Mouse (Mus musculus) hindbrain, postnatal 0 days (tissue): ENCODE results near the gene Ech1. TPM values are rescaled to one million over a fixed set of nuclear protein-coding genes. Genes with fewer than 3 reads are reported as not detected.
A peak's percentile ranks its signal among the peaks of the same experiment; 100 is the strongest.

Experiments
- ATAC-seq: fragments of 200-750 bp; cut with Nextera tagmentation; 2 replicates; pipeline ENCODE4 v1.8.0; 2017; ENCODE audit warnings: mild to moderate bottlenecking, moderate TSS enrichment, moderate library complexity
- DNase-seq: peaks from one replicate; pipeline ENCODE4 v3.0.0-alpha.2; 2015; ENCODE audit warnings: low spot score
- H3K27ac ChIP-seq: fragments of 300-500 bp; sonication (generic); 2 replicates; pipeline ENCODE4 v1.5.1; 2014; ENCODE audit warnings: mild to moderate bottlenecking
- H3K27me3 ChIP-seq: fragments of 300-500 bp; sonication (generic); 2 replicates; pipeline ENCODE4 v1.6.1; 2014; ENCODE audit warnings: low read length, mixed read lengths; ENCODE audit not compliant: insufficient read depth
- H3K36me3 ChIP-seq: fragments of 300-500 bp; sonication (generic); 2 replicates; pipeline ENCODE4 v1.6.1; 2014; ENCODE audit warnings: low read length, mixed read lengths; ENCODE audit not compliant: insufficient read depth
- H3K4me1 ChIP-seq: fragments of 300-500 bp; sonication (generic); 2 replicates; pipeline ENCODE4 v1.6.1; 2014; ENCODE audit warnings: antibody characterized with exemption, low read length, mixed read lengths; ENCODE audit not compliant: insufficient read depth
- H3K4me2 ChIP-seq: fragments of 300-500 bp; sonication (generic); 2 replicates; pipeline ENCODE4 v1.6.1; 2014; ENCODE audit warnings: low read depth, mild to moderate bottlenecking, low read length, moderate library complexity, mixed read lengths
- H3K4me3 ChIP-seq: fragments of 300-500 bp; sonication (generic); 2 replicates; pipeline ENCODE4 v1.5.1; 2014; ENCODE audit warnings: low read length
- H3K9ac ChIP-seq: fragments of 300-500 bp; sonication (generic); replicated peaks from 2 replicates; pipeline ENCODE4 v1.6.1; 2014; ENCODE audit warnings: mild to moderate bottlenecking, low read length, moderate library complexity, mixed read lengths
- H3K9me3 ChIP-seq: fragments of 300-500 bp; sonication (generic); 2 replicates; pipeline ENCODE4 v1.6.1; 2016; ENCODE audit warnings: low read length, mixed read lengths
- CTCF ChIP-seq: IDR thresholded peaks from 2 replicates; pipeline ENCODE4 v1.5.1; 2016; ENCODE audit warnings: antibody characterized with exemption, control low read depth, low read depth
- WGBS: fragments of 180-500 bp; shearing (Covaris S2); extraction: QIAGEN DNeasy Blood & Tissue Kit; methylation state at CpG from one replicate; pipeline ENCODE4 v1.1.7; 2014; 5-methylcytosine and 5-hydroxymethylcytosine counted together
- polyA plus RNA-seq: library from polyadenylated mRNA; unstranded; fragments of >200 nt; fragmentation: Nextera tagmentation; extraction: Ambion mirVana; gene quantifications from 2 replicates; pipeline ENCODE4 v1.2.1, GENCODE M21; 2015
- total RNA-seq: library from RNA; depleted of rRNA; stranded (reverse); fragments of >200 nt; gene quantifications from 2 replicates; pipeline ENCODE4 v1.2.3, GENCODE M21; 2014

Gene Ech1
- total and polyA plus RNA-seq, 2 experiments from 2014 or later, result 122 to 131 TPM

GRCm38 (mm10) chr7:28802846-28803588, 22.0 kb upstream of the Ech1 start:
- H3K36me3 ChIP-seq, result no peaks in the 10 kb centered on the region
- no peak for TF ChIP-seq CTCF
- 12% methylated on average over 10 of the region's 10 CpGs for WGBS
- ATAC-seq (no peak), DNase-seq (no peak)
- H3K4me2 ChIP-seq, result no peak overlapping the region
- H3K4me1 ChIP-seq, result peaks cover 5% of the 10 kb centered on the region
- no peaks in the 10 kb centered on the region for H3K27me3 ChIP-seq
- H3K27ac ChIP-seq, result peak overlapping the region; percentile 64; the same call in 1 of the 2 replicates
- H3K9ac ChIP-seq, result no peak overlapping the region
- H3K9me3 ChIP-seq, result no peaks in the 10 kb centered on the region
- H3K4me3 ChIP-seq, result no peak overlapping the region

DNA sequence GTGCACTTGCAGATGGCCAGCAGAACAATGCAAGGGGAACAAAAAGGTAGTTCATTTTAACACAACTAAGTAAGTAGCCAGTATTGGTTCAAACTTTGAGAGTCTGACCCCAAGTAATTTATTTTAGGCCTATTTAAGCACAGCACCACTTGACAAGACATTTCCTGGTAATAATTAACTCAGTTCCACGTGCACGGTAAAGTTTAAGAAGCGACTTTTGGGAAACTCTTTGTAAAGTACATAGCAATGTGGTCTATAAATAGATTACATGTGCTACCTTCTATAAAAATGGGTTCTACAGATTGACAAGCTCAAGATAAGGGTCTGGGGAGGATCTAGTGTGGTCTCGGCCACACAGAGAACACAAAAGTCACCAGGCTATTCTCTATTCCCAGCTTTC, 21.3 kb upstream of the Ech1 start:
- H3K27ac ChIP-seq, result no peak overlapping the region
- peaks cover 6% of the 10 kb centered on the region for H3K4me1 ChIP-seq
- ATAC-seq (no peak), DNase-seq (no peak)
- no peaks in the 10 kb centered on the region for H3K9me3 ChIP-seq
- no peak overlapping the region for H3K4me3 ChIP-seq
- TF ChIP-seq CTCF, result no peak
- H3K4me2 ChIP-seq, result no peak overlapping the region
- no peaks in the 10 kb centered on the region for H3K27me3 ChIP-seq
- WGBS, result 77% methylated on average over 4 of the region's 4 CpGs
- H3K36me3 ChIP-seq, result no peaks in the 10 kb centered on the region
- no peak overlapping the region for H3K9ac ChIP-seq

DNA sequence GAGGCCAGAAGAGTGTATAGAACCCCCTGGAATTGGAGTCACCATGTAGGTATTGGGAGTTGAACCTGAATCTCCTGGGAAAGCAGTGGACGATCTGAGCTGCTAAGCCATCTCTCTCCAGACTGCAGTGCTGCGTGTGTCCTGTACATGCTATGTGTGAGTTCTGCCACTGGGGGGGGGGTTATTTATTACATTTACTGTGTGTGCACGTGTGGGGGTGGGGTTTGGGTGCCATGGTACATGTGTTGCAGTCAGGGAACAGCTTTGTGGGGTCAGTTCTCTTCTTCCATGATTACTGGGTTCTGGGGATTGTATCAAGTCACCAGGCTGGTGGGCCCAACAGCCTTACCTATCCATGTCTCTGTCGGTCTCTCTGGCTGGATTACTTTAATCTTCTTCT, 18.1 kb upstream of the Ech1 start:
- H3K9me3 ChIP-seq, result no peaks in the 10 kb centered on the region
- H3K4me1 ChIP-seq, result peaks cover 7% of the 10 kb centered on the region
- 65% methylated on average over 4 of the region's 4 CpGs for WGBS
- no peak overlapping the region for H3K4me3 ChIP-seq
- H3K9ac ChIP-seq, result no peak overlapping the region
- DNase-seq (no peak), ATAC-seq (no peak)
- H3K4me2 ChIP-seq, result no peak overlapping the region
- peak; percentile 45 for TF ChIP-seq CTCF
- H3K36me3 ChIP-seq, result no peaks in the 10 kb centered on the region
- H3K27me3 ChIP-seq, result no peaks in the 10 kb centered on the region
- H3K27ac ChIP-seq, result no peak overlapping the region

GRCm38 (mm10) chr7:28807641-28808220, 17.3 kb upstream of the Ech1 start:
- no peak for TF ChIP-seq CTCF
- Histone ChIP-seq H3K9ac (peak overlapping the region; percentile 73; the same call in 1 of the 2 replicates), H3K9me3 (no peaks in the 10 kb centered on the region), H3K27ac (peak overlapping the region; percentile 100), H3K4me1 (peaks cover 15% of the 10 kb centered on the region), H3K36me3 (no peaks in the 10 kb centered on the region), H3K4me2 (peak overlapping the region; percentile 94), H3K27me3 (no peaks in the 10 kb centered on the region), H3K4me3 (peak overlapping the region; percentile 84)
- DNase-seq (no peak), ATAC-seq (no peak)
- WGBS, result 28% methylated on average over 6 of the region's 8 CpGs

DNA sequence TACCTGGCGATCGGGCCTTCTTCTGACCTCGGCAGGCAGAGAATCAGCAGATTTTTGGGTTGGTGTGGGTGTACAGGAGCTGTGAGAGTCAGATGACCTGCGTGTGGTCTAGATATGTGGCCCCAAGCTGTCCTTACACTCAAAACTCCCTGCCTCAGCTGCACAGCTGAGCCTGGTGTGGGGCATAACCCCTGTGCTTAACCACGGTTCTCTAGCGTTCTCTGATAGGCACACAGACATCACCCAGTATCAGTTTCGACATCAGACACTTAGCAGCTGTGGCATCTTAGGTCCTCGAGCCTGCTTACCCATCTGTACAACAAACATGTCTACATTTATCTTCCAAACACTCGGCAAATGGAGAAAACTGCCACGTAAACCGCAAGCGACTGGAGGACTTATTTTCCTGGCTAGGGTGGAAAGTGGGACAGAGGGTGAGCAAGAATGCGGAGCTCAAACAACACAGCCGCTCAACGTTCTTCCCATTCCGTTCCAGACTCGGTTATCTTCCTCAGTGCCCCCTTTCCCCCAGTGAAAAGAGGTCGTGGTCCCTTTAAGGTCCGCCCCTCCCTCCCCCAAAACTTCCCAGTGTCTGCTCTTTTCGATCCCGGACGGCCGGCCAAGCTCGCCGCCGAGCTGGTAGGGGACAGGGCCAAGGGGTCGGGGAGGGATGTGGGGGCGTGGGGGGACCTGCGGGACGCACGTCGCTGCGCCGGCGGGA, 16.6 kb upstream of the Ech1 start, which contains the start of gene Hnrnpl:
Gene Hnrnpl (plus strand): TSS at position 321 of the 721 bp plus-strand sequence.
- Histone ChIP-seq H3K36me3 (peaks cover 3% of the 10 kb centered on the region), H3K4me3 (peak within 1 kb of the TSS; percentile 84), H3K9ac (peak within 1 kb of the TSS; percentile 73), H3K4me2 (peak within 1 kb of the TSS; percentile 94), H3K4me1 (peaks cover 16% of the 10 kb centered on the region), H3K27ac (peak within 1 kb of the TSS; percentile 100), H3K27me3 (no peaks in the 10 kb centered on the region), H3K9me3 (no peaks in the 10 kb centered on the region)
- no peak for TF ChIP-seq CTCF
- DNase-seq (peak; percentile 71), ATAC-seq (peak; percentile 13; the same call in 1 of the 2 replicates)
- 4% methylated on average over 35 of the region's 35 CpGs for WGBS

DNA sequence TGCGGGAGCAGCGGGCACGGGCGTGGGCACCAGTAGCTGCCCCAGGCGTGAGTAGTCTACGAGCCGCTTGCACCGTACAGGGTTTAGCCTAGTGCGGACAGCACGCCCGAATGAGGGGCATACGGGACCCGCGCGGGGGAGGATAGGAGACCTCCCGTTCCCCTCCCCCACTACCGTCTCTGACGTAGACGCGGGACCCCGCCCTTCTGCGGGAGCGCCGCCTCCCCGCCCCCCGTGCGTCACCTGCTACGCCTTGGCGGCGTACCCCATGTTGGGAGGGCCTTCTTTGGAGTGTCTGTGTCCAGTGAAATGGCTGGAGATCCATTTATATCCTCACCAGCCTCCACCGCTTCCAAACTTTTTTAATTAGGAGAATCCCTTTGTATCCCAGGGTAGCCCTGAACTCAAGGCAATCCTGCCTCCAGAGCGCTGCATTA, 16.0 kb upstream of the Ech1 start:
- TF ChIP-seq CTCF, result no peak
- Histone ChIP-seq H3K9me3 (no peaks in the 10 kb centered on the region), H3K4me2 (peak overlapping the region; percentile 94), H3K4me1 (peaks cover 16% of the 10 kb centered on the region), H3K36me3 (peaks cover 9% of the 10 kb centered on the region), H3K27ac (peak overlapping the region; percentile 100), H3K27me3 (no peaks in the 10 kb centered on the region), H3K4me3 (peak overlapping the region; percentile 84), H3K9ac (peak overlapping the region; percentile 73)
- WGBS, result under 1% methylated on average over 30 of the region's 32 CpGs
- ATAC-seq (peak; percentile 62), DNase-seq (peak; percentile 97)
